Mouse (Mus musculus): Measurements from ENCODE around the gene Naip6. TPM values are rescaled to one million over a fixed set of nuclear protein-coding genes. Genes with fewer than 3 reads are reported as not detected.

Gene Naip6
- polyA plus RNA-seq, 1 experiment: 0.62 TPM

Other genes with a start within 250 kb of the Naip6 start
- gene Bdp1, start 213.6 kb downstream of the Naip6 start, polyA plus RNA-seq (2012; rRNA removed): 15.8 and 16.0 TPM in 2 replicates
- 38.2 and 40.1 TPM in 2 replicates for gene Serf1, start 209.7 kb downstream of the Naip6 start, polyA plus RNA-seq (2012; rRNA removed)
- 38.0 and 39.1 TPM in 2 replicates for gene Smn1, start 192.8 kb downstream of the Naip6 start, polyA plus RNA-seq (2012; rRNA removed)
- 0.44 and 0.56 TPM in 2 replicates for gene Naip2, start 115.6 kb downstream of the Naip6 start, polyA plus RNA-seq (2012; rRNA removed)
- gene Naip5, start 71.4 kb downstream of the Naip6 start, polyA plus RNA-seq (2012; rRNA removed): 0.95 and 1.3 TPM in 2 replicates
- gene Naip1, start 135.2 kb upstream of the Naip6 start, polyA plus RNA-seq (2012; rRNA removed): 0.22 and 0.40 TPM in 2 replicates
- 53.2 and 64.2 TPM in 2 replicates for gene Gtf2h2, start 174.9 kb upstream of the Naip6 start, polyA plus RNA-seq (2012; rRNA removed)
- 7.7 and 8.3 TPM in 2 replicates for gene Ocln, start 235.0 kb upstream of the Naip6 start, polyA plus RNA-seq (2012; rRNA removed)